Mouse (Mus musculus): ENCODE data around the gene Cdk5rap2. TPM values are rescaled to one million over a fixed set of nuclear protein-coding genes. Genes with fewer than 3 reads are reported as not detected.
A peak's percentile ranks its signal among the peaks of the same experiment; 100 is the strongest.

Gene Cdk5rap2
- total RNA-seq (2021) = 1 to 10 TPM; 5.5 to 6.7 TPM
- long read RNA-seq, experiment 1, partial matches to known transcripts = 2 of 2 reads
- long read RNA-seq, experiment 1, other reads (novel, unspliced or antisense) = 0 of 2 reads
- long read RNA-seq, experiment 2, full-length matches to known transcripts = 1 of 1 reads
- long read RNA-seq, experiment 2, partial matches to known transcripts = 0 of 1 reads
- long read RNA-seq, experiment 2, other reads (novel, unspliced or antisense) = 0 of 1 reads

- intact Hi-C loops (cut with DNase I) = loop anchor here (5.0 kb wide), 1 partner anchor 122 kb away; the partner anchor contains the start of gene Megf9
- DNase-seq = peak; percentile 91 to 95
Measured at GRCm38 (mm10) chr4:70409994-70410721, at the start of gene Cdk5rap2. Gene Cdk5rap2 (minus strand): TSS chr4:70410443.

GRCm38 (mm10) chr4:70452161-70452560, 41.9 kb upstream of the Cdk5rap2 start:
- no peak for DNase-seq
- intact Hi-C loops (cut with DNase I) = loop anchor here (5.0 kb wide), 1 partner anchor 150 kb away; no protein-coding TSS in a partner anchor

- DNase-seq = no peak
- intact Hi-C loops (cut with DNase I) = loop anchor here (5.0 kb wide), 1 partner anchor 151 kb away; no protein-coding TSS in a partner anchor
Measured at GRCm38 (mm10) chr4:70451750-70452149, 41.5 kb upstream of the Cdk5rap2 start.

GRCm38 (mm10) chr4:70449668-70450067, 39.4 kb upstream of the Cdk5rap2 start:
- intact Hi-C loops (cut with DNase I) = loop anchor here (5.0 kb wide), 1 partner anchor 153 kb away; no protein-coding TSS in a partner anchor
- no peak for DNase-seq

GRCm38 (mm10) chr4:70446774-70447173, 36.5 kb upstream of the Cdk5rap2 start:
- intact Hi-C loops (cut with DNase I) = no loop called here
- no peak for DNase-seq

GRCm38 (mm10) chr4:70420202-70420601, 10.0 kb upstream of the Cdk5rap2 start:
- DNase-seq = no peak
- intact Hi-C loops (cut with DNase I) = no loop called here

- no peak for DNase-seq
- intact Hi-C loops (cut with DNase I) = loop anchor here (5.0 kb wide), 1 partner anchor 120 kb away; the partner anchor contains the start of gene Megf9
Measured at GRCm38 (mm10) chr4:70412126-70412525, 1.9 kb upstream of the Cdk5rap2 start.

GRCm38 (mm10) chr4:70409456-70409855, 787 bp downstream of the Cdk5rap2 start:
- DNase-seq = no peak
- intact Hi-C loops (cut with DNase I) = no loop called here

- peak in 1 of 2 experiments; percentile 24 for DNase-seq
- intact Hi-C loops (cut with DNase I) = no loop called here
Measured at GRCm38 (mm10) chr4:70402109-70402819, 8.0 kb downstream of the Cdk5rap2 start.

- intact Hi-C loops (cut with DNase I) = no loop called here
- DNase-seq = no peak
Measured at GRCm38 (mm10) chr4:70399476-70399875, 10.8 kb downstream of the Cdk5rap2 start.

- intact Hi-C loops (cut with DNase I) = no loop called here
- DNase-seq = no peak
Measured at GRCm38 (mm10) chr4:70399074-70399473, 11.2 kb downstream of the Cdk5rap2 start.

- intact Hi-C loops (cut with DNase I) = no loop called here
- no peak for DNase-seq
Measured at GRCm38 (mm10) chr4:70398088-70398487, 12.2 kb downstream of the Cdk5rap2 start.

- DNase-seq = no peak
- intact Hi-C loops (cut with DNase I) = no loop called here
Measured at GRCm38 (mm10) chr4:70396701-70397100, 13.5 kb downstream of the Cdk5rap2 start.

- DNase-seq = no peak
- intact Hi-C loops (cut with DNase I) = no loop called here
Measured at GRCm38 (mm10) chr4:70394736-70395135, 15.5 kb downstream of the Cdk5rap2 start.

GRCm38 (mm10) chr4:70391760-70392372, 18.4 kb downstream of the Cdk5rap2 start:
- peak in 1 of 2 experiments; percentile 45 for DNase-seq
- intact Hi-C loops (cut with DNase I) = no loop called here

- intact Hi-C loops (cut with DNase I) = no loop called here
Measured at GRCm38 (mm10) chr4:70391073-70391472, 19.2 kb downstream of the Cdk5rap2 start.

GRCm38 (mm10) chr4:70386206-70386605, 24.0 kb downstream of the Cdk5rap2 start:
- intact Hi-C loops (cut with DNase I) = no loop called here
- no peak for DNase-seq

More at GRCm38 (mm10) chr4:70391073-70391472, 19.2 kb downstream of the Cdk5rap2 start:
- peak in 1 of 2 experiments; percentile 44 for DNase-seq

GRCm38 (mm10) chr4:70377359-70377758, 32.9 kb downstream of the Cdk5rap2 start:
- intact Hi-C loops (cut with DNase I) = no loop called here

GRCm38 (mm10) chr4:70365061-70365858, 45.0 kb downstream of the Cdk5rap2 start:
- no peak for DNase-seq
- intact Hi-C loops (cut with DNase I) = no loop called here

More at GRCm38 (mm10) chr4:70377359-70377758, 32.9 kb downstream of the Cdk5rap2 start:
- no peak for DNase-seq

GRCm38 (mm10) chr4:70361366-70361765, 48.9 kb downstream of the Cdk5rap2 start:
- intact Hi-C loops (cut with DNase I) = no loop called here
- DNase-seq = no peak
